Mouse (Mus musculus): Measurements from ENCODE around the gene Eif1. TPM values are rescaled to one million over a fixed set of nuclear protein-coding genes. Genes with fewer than 3 reads are reported as not detected.
A peak's percentile ranks its signal among the peaks of the same experiment; 100 is the strongest.
"Not testable (repeated sequence)": the region's sequence is repeated elsewhere in the genome, so short reads cannot be mapped to it uniquely, and the experiment has no call there.

Eif1 gene
- total RNA-seq (2021) = 904 and 1,056 TPM in 2 replicates
- long read RNA-seq, transcript Eif1-201 (4 exons, 1,322 nt) = major isoform, 662 of 700 reads
- long read RNA-seq, transcript Eif1-203 (3 exons, 447 nt) = minor isoform, 9 of 700 reads
- long read RNA-seq, partial matches to known transcripts = 2 of 700 reads
- long read RNA-seq, other reads (novel, unspliced or antisense) = 27 of 700 reads

GRCm38 (mm10) chr11:100319492-100320171 is at the start of gene Eif1:
Gene Eif1 (plus strand): TSS chr11:100319885.
- DNase-seq = peak; percentile 100

- no peak for DNase-seq
Measured at GRCm38 (mm10) chr11:100271878-100272277, 47.8 kb upstream of the Eif1 start.

DNA sequence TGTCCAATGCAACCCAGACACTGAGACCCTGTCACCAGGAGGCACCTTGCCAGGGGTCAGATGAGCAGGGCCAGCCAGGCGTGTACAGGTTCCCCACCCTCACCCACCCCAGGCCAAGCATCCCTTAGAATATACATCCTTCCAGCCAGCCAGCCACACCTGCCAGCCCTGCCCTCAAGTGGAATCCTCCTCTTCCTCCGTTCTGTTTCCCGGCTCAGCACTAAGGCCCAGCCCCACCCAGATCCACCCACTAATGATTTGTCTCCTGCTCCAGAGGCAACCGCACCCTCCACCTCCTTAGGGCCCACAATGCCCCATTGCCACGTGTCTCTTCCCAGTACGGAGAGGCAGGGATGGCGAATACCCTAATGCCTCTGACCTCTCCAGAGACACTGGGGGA is 45.0 kb upstream of the Eif1 start:
- no peak for DNase-seq

DNA sequence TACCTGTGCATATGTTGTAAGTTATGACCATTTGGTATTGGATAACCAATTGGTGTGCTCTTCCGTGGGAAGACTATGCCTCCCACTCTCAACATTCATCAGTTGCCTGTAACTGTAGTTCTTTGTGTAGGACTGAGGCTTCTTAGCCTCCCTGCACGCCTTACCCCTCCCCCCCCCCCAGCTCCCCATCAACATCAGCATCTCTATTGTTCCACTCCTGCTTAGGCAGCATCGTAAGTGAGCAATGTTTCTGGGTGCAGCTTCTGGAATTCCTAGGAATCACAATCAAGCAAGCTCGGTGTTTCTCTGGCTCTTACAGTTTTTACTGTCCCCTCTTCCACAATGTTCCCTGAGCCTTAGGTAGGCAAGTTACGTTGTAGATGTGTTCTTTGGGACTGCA is 44.2 kb upstream of the Eif1 start:
- DNase-seq = no peak

DNA sequence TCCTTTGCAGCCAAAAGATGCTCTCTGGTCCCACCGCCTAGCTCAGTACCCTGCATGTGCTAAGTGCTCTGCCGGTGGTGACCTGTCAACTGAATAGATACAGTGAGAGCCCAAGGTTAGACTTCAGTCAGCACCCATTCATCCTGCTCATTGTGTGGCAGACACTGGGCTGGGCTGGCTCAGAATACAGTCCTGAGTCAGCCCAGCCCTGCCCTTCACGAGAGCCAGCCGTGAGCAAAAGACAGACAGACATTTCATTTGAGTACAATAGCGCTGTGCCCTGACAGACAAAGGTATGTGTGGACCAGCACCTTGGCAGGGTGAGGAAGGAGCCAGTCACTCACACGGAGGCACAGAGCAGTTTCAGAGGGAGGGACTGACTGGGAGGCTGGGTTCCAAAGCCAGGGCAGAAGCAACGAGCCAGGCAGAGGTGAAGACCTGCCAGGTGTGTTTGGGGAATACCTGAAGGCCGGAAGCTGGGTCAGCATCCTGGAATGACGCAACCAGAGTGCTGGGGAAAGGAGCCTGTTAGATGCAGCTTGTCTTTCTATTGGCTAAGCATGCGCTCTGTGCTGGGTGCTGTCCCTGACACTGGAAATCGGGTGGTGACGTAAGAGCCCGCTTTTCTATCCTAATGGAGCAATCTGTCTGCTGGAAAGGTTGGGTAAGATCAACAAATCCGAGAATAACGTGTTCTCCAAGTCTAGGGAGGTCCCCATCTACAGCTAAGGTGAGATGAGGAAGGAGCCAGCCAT is 41.8 kb upstream of the Eif1 start:
- DNase-seq = peak; percentile 28

DNA sequence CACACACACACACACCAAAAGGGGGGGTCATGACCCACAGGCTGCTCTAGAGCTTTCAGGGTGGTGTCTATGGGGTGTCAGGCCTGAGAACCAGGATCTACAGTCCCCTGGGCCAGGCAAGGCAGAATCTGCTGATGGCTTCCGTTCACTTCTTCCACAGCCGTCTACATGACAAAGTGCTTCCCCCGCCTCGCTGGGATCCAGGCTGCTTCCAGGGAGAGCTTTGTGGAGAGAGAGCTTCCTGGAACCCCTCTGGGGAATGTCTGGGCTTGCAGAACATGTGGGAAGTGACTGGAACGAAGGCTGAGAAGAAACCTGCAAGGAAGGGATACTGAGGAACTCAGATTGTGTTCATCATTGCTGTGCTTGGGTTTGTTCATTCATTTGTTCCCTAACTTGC is 40.9 kb upstream of the Eif1 start:
- no peak for DNase-seq

- peak; percentile 73 for DNase-seq
Measured at GRCm38 (mm10) chr11:100281596-100282544, 37.8 kb upstream of the Eif1 start.

DNA sequence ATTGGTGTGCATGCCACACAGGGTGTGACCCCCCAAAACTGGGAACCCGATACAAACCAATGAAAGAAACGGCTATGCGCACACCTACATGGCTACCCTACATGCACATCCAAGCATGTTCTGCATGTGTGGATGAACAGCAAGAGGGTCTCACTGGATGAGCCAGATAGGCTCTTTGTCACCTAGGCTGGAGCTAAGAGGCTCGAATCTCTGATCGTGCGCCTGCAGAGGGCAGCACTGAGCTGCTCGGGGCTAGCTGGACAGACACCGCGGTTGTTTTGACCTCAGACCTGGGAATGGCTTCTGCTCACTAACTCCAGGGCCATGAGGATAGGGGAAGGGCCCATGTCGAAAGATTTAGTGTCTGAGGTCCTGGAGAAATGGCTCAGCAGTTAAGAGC is 37.1 kb upstream of the Eif1 start:
- DNase-seq = peak; percentile 86

GRCm38 (mm10) chr11:100284988-100285387 is 34.7 kb upstream of the Eif1 start:
- DNase-seq = no peak

DNA sequence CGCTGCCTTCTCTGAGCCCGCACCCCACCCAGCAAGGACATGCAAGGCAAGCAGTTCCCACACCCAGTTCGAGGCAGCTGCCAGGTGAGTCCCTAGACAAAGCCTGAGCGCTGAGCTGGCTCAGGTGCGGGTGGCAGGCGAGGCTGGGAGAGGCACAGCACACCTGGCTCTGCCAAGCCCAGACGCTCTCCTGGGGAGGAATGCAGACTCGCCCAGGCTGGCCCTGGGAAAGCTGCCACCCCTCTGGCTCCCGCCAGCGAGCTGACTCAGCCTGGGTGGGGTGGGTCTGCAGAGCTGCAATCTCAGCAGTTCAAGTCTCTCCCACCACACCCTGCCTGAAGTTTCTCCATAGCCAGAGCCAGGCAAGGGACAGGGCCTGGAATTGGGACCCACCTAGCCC is 32.7 kb upstream of the Eif1 start:
- peak; percentile 57 for DNase-seq

GRCm38 (mm10) chr11:100288942-100289341 is 30.7 kb upstream of the Eif1 start:
- peak; percentile 34 for DNase-seq

DNA sequence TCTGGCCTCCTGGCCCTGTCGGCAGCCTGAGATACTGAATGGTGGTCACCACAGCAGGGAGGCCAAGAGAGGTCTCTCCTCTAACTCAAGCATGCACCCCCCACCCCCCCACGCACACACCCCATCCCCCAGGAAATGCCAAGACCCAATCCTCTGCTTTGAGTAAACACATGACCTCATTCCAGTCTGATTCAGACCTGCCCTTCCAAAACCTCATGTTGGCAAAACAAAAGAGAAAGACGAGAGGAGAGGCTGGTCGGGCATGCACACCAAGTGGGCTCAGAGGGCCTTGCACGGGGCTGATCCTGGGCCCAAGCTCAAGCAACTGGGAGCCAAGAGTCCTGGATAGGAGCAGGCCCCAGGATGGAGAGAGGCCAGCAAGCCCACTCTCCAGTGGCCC is 29.4 kb upstream of the Eif1 start:
- peak; percentile 13 for DNase-seq

GRCm38 (mm10) chr11:100292884-100293283 is 26.8 kb upstream of the Eif1 start:
- DNase-seq = no peak

DNA sequence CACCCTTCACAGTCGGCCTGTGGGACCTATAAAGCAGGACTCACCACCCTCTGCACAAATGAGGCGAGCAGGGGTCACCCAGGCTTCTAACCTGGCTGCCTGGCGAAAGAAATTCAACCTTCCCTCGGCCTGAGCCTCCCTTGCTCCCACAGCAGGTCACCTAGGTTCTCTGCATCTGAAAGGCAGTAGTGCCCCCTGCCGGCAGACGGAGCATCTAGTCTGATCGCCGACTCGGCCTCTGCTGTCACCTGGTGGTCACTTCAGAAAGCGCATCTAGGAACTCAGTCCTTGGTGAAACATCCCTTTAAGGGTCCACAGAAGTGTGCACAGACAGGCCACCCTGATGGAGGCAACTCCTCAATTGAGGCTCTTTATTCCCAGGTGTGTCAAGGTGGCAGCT is 24.4 kb upstream of the Eif1 start:
- peak; percentile 86 for DNase-seq

DNA sequence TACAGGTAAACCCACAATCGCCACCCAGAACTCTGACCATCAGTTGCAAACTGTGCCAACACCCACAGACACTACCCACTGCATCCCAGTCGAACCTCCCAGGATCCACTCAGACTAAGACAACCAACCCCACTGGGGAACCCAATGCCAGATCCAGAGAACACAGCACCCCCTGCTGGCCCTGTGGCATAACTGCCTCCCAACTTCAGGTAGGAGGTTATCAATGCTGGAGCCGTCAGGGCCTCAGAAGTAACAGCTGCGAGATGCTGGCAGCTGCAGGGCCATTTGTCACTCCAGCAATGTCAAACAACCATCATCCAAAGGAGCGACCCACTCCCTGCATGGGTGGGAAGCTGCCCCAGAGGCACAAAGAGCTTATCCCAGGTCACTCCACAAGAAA is 21.9 kb upstream of the Eif1 start:
- no peak for DNase-seq

DNA sequence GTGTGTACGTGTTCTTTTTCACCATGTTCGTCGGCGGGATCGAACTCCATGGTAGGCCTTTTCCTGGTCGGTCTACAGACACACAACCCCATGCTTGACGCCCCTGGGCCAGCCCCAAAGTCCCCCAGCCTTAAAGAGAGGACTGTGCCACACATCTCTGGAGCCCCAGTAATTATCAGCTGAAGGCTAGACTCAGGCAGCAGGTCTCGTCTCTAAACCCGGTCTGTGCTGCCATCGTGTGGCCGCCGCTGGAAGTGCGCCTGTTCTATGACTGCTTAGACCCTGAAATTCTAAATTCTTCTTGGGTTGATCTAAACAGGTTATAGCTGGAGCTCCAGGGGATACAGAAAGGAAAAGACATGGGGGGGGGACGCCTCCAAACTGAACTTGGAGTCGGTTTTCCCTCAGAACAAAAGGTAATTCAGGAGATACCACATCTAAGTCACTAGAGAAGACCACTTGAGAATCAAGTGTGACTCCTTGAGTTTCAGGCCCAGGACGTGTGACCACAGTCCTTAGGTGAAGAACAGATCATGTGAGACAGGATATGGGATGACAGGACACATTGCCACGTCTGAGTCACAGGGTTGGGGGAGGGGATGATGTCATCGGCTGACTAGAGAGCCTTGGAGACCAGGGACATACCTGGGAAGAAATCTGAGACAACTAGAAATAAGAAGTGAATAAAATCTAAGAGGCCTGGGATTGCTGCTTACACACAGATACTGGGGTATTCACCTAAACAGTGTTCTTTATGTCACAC is 21.2 kb upstream of the Eif1 start:
- DNase-seq = peak; percentile 83

- DNase-seq = peak; percentile 73
Measured at GRCm38 (mm10) chr11:100300293-100300692, 19.4 kb upstream of the Eif1 start.

DNA sequence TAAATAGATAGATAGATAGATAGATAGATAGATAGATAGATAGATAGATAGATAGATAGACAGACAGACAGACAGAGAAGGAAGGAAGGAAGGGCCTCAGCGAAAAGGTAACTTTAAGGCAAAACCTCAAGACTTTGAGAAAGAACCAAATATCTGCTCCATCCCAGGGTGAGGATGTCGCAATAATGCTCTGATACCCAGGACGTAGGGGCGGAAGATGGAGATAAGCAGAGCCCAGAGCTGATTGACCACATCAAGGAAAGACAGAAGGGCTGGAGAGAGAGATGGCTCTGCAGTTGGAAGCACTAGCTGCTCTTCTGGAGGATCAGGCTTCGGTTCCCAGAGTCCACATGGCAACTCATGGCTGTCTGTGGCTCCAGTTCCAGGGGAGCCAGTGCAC is 18.4 kb upstream of the Eif1 start:
- DNase-seq = no peak

DNA sequence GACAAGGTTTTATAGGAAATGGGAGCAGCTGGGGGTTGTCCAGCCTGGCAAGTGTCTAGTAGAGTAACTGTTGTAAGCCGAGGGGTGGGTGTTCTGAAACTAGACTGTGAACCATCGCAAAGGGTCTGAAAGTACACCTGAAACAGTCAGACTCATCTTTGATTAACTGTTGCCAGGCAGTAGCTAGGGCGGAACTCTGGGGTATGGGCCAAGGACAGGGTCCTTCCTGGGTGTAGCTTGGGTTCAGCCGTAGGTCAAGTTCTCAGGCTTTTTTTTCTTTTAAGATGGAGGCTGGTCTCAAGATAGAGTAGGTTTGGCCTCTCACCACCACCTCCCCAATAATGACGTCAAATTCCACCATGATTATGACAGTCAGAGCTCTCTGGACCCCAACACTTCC is 11.8 kb upstream of the Eif1 start:
- DNase-seq = no peak

DNA sequence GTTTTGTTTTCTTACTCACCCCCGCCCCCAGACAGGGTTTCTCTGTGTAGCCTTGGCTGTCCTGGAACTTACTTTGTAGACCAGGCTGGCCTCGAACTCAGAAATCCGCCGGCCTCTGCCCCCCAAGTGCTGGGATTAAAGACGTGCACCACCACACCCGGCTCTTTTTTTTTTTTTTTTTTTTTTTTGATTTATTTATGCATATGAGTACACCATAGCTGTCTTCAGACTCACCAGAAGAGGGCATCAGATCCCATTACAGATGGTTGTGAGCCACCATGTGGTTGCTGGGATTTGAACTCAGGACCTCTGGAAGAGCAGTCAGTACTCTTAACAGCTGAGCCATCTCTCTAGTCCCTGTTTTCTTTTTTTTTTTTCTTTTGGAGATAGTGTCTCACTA is 11.0 kb upstream of the Eif1 start:
- not testable (repeated sequence) for DNase-seq

DNA sequence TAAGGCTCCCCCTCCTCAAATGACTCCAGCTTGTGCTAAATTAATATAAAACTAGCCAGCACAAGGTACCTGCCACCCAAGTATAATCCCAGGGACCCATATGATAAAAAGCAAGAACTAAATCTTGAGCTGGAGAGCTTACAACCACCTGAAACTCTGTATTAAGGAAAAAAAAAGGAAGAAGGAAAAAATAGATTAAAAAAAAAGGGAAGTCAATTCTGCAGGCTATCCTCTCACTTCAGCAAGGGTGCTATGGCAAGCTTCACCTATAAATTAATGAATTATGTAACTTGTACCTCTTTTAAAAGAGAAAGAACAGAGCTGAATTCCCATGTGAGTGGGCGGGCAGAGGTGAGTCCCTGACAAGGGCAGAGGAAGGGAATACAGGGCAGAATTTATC is 8.0 kb upstream of the Eif1 start:
- DNase-seq = no peak
